Mouse (Mus musculus) G1E (cell line): ENCODE results near the gene Tbc1d1.

ENCODE experiments used
- CTCF ChIP-seq: IDR thresholded peaks from 2 replicates; pipeline ENCODE4 v1.5.1; 2012; ENCODE audit warnings: low read depth, low read length, inconsistent platforms, mixed read lengths
- GATA1 ChIP-seq: IDR thresholded peaks from 2 replicates; pipeline ENCODE4 v1.6.1; 2012; ENCODE audit warnings: borderline replicate concordance, low read length, inconsistent platforms, mixed read lengths
- GATA2 ChIP-seq: IDR thresholded peaks from 2 replicates; pipeline ENCODE4 v1.6.1; 2012; ENCODE audit warnings: low read depth, low read length, inconsistent platforms, borderline replicate concordance
- POLR2AphosphoS5 ChIP-seq: IDR thresholded peaks from 2 replicates; pipeline ENCODE4 v1.6.1; 2012; ENCODE audit warnings: low read depth, low read length, inconsistent platforms; ENCODE audit not compliant: insufficient replicate concordance
- TAL1 ChIP-seq: conservative IDR thresholded peaks from 2 replicates; pipeline ENCODE4 v1.6.1; 2012; ENCODE audit warnings: low read depth, low read length, inconsistent platforms, mixed read lengths

DNA sequence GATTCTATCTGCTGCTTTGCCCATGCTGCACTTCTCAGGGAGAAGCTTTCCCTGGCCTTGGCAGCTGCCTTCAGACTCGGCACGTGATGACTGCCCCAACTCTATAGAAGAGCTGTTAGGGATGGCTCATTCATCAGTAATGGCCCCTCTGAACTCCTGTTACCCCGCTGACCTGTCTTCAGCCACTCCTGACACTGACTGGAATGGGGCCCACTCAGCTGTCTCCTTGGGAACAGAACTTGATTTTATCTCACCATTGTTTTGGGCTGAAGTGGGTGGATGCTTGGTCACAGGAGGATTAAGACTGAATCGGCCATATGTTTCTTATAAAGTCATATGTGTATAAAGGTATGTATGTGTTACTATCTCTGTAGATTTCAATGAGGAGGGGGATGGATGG, 145.1 kb downstream of the Tbc1d1 start:
- TF ChIP-seq CTCF (no peak), GATA2 (no peak), GATA1 (no peak), TAL1 (no peak), POLR2AphosphoS5 (no peak)
